Mouse (Mus musculus): ENCODE results near the gene Wdr45.

GRCm38 (mm10) chrX:7727176-7727575 lies 13.0 kb downstream of the Wdr45 start:
- TF ChIP-seq CTCF (IDR thresholded peaks at IDR 0.05; ENCODE audit: extremely low read depth, insufficient read depth, insufficient read length, insufficient replicate concordance) (no peak), POLR2A (IDR thresholded peaks at IDR 0.05; ENCODE audit: low read depth, low read length) (no peak)
